17 mouse cellular contexts compared by ENCODE assay signal in the genomic region with DNA sequence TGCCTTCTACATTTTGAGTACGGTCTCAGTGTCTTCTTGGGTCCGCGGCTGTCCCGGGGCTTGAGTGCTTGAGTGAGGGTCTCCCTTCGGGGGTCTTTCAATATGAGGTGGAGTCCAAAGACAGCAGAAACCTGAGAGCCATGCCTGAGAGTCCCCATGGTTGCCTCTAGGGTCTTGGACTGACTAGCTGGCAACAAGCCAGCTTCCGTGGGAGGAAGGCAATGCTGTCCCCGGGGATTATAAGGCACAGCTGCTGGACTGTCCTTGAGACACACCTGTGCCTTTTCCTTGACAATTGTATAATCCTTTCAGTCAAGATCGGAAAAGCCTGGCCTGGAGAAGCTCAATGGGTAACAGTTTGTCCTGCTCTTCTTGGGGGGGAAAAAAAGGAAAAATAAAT.
"Had no signal": no experiment of that assay in that cellular context is flagged by ENCODE, and none has a peak within 500 bp of the region (broad histone marks: within the 10 kb centered on the region; RNA-seq: fewer than 3 reads in every experiment).

No protein-coding gene starts in this region.

- H3K27ac ChIP-seq: lung, embryonic 15.5 days; macrophage; midbrain, embryonic 13.5 days; midbrain, embryonic 15.5 days; neural tube, embryonic 12.5 days; stomach, embryonic 15.5 days had no signal

- H3K4me2 ChIP-seq: lung, embryonic 15.5 days; midbrain, embryonic 11.5 days; midbrain, embryonic 13.5 days; midbrain, embryonic 15.5 days; neural tube, embryonic 12.5 days; stomach, embryonic 15.5 days had no signal

- DNase-seq: liver, postnatal 0 days; lung, adult 2 months; lung, postnatal 14 days; lung, postnatal 36 days; right cerebral cortex, postnatal 14 days; thymus, adult 18-20 months; thymus, postnatal 14 days; thymus, postnatal 36 days had no signal

- H3K27me3 ChIP-seq: lung, embryonic 15.5 days; midbrain, embryonic 13.5 days; midbrain, embryonic 15.5 days; neural tube, embryonic 12.5 days; stomach, embryonic 15.5 days had no signal

- H3K36me3 ChIP-seq: lung, embryonic 15.5 days; midbrain, embryonic 13.5 days; midbrain, embryonic 15.5 days; neural tube, embryonic 12.5 days; stomach, embryonic 15.5 days had no signal

- H3K4me1 ChIP-seq: lung, embryonic 15.5 days; megakaryocyte, embryonic 14.5 days; midbrain, embryonic 13.5 days; midbrain, embryonic 15.5 days; neural tube, embryonic 12.5 days; stomach, embryonic 15.5 days had no signal

- H3K9me3 ChIP-seq: lung, embryonic 15.5 days; midbrain, embryonic 13.5 days; midbrain, embryonic 15.5 days; neural tube, embryonic 12.5 days; stomach, embryonic 15.5 days had no signal

- ATAC-seq: liver, postnatal 0 days; lung, postnatal 0 days; midbrain, embryonic 13.5 days; midbrain, embryonic 15.5 days had no signal

- H3K9ac ChIP-seq: liver, postnatal 0 days; lung, embryonic 15.5 days; midbrain, embryonic 13.5 days; midbrain, embryonic 15.5 days; neural tube, embryonic 12.5 days; stomach, embryonic 15.5 days had no signal

- H3K4me3 ChIP-seq: lung, embryonic 15.5 days; megakaryocyte, embryonic 14.5 days; midbrain, embryonic 13.5 days; midbrain, embryonic 15.5 days; neural tube, embryonic 12.5 days; stomach, embryonic 15.5 days had no signal
